Mouse (Mus musculus): ENCODE results near the gene Olfr906.

Olfr906 gene

DNA sequence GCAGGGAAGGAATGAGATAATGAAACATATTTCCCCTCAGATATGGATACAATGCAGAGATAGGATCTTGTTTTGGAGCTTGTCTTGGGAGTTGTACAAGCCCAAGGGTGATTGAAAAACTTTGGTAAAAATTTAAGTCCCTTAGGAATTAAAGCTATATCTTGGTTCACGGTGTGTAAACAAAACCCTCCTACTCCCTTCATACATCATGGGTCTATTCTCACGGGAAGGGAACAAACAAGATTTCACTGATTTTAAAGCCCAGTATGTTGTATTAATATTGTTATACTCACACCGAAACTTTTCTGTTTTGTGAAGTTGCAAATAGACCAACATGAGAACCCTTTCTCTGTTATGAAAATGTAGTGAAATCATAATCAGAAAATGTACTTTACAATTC lies at the start of gene Olfr906:
Gene Olfr906, plus strand, starts transcription at position 301 of the 400 bp plus-strand sequence.
- DNase-seq (ENCODE audit: low spot score in 2 of 2): no peak

DNA sequence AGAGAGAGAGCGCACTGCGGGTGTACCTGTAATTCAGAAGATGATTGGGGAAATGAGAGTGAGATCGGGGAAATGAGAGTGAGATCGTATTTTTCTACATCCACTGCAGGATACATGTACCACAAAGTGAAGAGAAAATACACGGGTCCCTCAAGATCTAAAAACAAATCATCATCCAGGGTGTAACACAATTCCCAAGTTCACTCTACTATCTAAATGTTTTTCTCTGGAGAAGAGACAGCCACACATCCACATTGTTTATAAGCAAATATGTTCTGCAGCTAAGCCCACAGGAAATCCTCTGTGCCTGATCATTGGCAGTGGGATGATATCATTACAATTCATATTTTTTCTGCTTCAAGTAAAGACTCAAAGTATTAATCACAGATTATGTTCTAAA lies 39.5 kb upstream of the Olfr906 start, which contains the start of gene Olfr902:
Gene Olfr902, plus strand, starts transcription at position 301 of the 400 bp plus-strand sequence.
- no peak for DNase-seq (ENCODE audit: low spot score in 2 of 2)

DNA sequence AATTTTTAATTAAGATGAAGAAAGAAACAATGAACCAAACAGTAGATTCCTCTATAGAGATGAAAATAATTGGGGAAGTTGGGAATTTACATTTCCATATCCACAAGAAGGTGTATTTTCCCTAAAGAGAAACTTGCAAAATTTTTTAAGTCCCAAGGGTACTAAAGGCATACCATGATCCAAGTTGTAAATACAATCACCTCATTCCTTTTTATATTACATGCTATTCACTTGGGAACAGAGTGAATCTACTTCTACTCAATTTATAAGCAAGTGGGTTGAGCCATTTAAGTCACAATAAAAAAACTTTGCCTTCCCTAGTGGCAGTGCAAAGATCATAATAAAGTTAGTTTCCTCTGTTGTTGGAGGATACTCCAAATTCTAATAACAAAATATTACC lies 24.0 kb upstream of the Olfr906 start, which contains the start of gene Olfr904:
Gene Olfr904, plus strand, starts transcription at position 301 of the 400 bp plus-strand sequence.
- DNase-seq (ENCODE audit: low spot score in 2 of 2): no peak

DNA sequence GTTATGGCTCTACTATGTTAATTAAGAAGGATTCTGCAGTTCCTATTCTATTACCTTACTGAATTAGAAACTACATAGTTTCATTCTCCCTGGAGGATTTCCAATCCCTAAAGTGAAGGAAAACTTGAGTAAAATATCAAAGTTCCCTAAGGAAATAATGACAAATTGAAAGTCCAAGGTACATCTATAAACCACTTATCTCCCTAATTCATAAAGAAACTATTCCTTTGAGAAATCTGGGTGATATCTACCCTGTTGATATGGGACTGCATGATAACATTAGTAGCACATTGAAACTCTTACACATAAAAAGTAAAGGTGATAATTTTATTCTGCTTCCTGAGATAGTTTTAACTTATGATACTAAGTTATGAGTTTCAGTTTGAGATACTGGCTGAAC lies 16.1 kb upstream of the Olfr906 start, which contains the start of gene Olfr905:
Gene Olfr905, plus strand, starts transcription at position 301 of the 400 bp plus-strand sequence.
- DNase-seq (ENCODE audit: low spot score in 2 of 2): no peak

DNA sequence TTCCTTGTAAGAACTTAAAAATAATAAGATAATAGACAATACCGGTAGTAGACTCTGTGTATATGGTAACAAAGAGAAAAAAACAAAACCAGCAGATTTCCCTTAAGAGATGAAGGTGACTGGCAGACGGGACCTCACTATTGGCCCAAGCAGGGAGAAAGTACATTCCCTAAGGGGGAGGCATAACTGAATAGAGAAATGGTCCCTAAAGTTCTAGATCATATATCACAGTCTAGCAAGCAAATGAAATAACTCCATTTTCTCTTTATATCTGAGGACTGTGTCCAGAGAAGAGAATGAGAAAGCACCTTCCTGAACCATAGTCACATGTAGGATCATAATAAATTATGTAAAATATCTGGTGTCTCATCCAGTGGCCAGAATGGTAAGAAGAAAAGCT lies 8.6 kb downstream of the Olfr906 start, which contains the start of gene Olfr907:
Gene Olfr907, plus strand, starts transcription at position 301 of the 400 bp plus-strand sequence.
- no peak for DNase-seq (ENCODE audit: low spot score in 2 of 2)

DNA sequence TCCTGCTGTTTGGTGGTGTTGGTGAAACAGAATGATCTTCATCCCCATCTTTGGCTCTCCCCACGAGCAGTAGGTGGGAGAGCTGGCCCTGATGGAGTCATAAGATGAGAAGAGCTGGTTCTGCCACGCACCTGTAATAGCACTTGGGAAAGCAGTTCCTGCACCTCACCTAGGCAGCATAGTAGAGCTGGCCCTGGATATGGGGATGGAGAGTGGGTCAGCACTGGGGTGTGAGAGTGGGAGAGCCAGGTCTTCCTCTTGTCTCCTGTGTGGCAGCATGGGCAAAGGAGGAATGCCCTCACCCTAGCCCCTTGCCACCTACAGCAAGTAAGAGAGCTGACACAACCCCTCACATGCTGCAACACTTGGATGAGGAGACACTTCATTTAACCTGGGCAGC lies 25.5 kb downstream of the Olfr906 start:
- DNase-seq (ENCODE audit: low spot score in 2 of 2): no peak

DNA sequence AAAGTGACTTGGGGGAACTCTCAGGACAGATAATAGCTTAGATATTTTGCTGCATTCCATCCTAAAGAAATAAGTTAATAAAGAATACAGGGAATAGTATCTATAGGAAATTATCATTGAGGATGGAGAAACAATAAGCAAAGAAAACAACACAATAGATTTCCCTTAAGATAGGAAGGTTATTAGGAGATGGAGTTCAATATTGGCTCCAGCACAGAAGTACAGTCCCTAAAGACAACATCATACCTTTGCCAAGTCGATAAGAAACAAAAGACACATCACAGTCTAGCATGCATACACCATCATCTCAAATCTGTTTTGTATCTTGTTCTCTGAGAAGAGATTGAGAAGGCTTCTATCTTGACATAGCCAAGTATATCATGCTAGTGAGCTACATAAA lies 34.4 kb downstream of the Olfr906 start, which contains the start of gene Olfr911-ps1:
Gene Olfr911-ps1, plus strand, starts transcription at position 301 of the 400 bp plus-strand sequence.
- no peak for DNase-seq (ENCODE audit: low spot score in 2 of 2)

DNA sequence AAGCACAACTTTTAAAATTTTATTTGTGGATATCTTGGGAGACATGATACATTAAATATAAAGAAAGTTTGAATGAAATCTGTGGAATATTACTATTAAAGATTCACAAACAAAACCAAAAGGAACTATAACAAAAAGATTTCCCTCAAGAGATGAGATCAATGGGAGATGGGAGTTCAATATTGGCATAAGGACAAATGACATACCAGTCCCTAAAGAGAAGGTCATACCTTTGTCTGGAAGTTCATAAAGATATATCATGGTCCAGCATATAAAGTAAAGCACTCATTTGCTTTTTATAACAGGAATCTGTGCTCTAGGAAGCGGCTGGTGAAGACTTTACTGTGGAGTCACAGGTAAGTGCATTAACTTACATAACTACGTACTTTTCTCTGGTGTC lies 50.7 kb downstream of the Olfr906 start, which contains the start of gene Olfr910:
Gene Olfr910, plus strand, starts transcription at position 301 of the 400 bp plus-strand sequence.
- DNase-seq (ENCODE audit: low spot score in 2 of 2): no peak
